Mouse (Mus musculus) MEL (cell line): Measurements from ENCODE around the gene Araf.

Experiments used
- CTCF ChIP-seq, 3 experiments: IDR thresholded peaks in 2 of 3; conservative IDR thresholded peaks in 1 of 3; 2 replicates each; pipeline ENCODE4 v1.5.1; 2011 to 2012; ENCODE audit warnings: low read length in 3 of 3, low read depth in 2 of 3, mild to moderate bottlenecking in 2 of 3, improper control_type of control experiment in 1 of 3, inconsistent platforms in 1 of 3, mixed read lengths in 1 of 3, moderate library complexity in 1 of 3; ENCODE audit not compliant: control insufficient read depth in 1 of 3, insufficient read depth in 1 of 3, poor library complexity in 1 of 3, severe bottlenecking in 1 of 3
- ELF1 ChIP-seq: IDR thresholded peaks from 2 replicates; pipeline ENCODE4 v1.6.1; 2014; ENCODE audit warnings: low read depth, mild to moderate bottlenecking, inconsistent platforms, low read length, improper control_type of control experiment, moderate library complexity
- EP300 ChIP-seq, 2 experiments: IDR thresholded peaks; 2 replicates each; pipeline ENCODE4 v1.6.1; 2011; ENCODE audit warnings: improper control_type of control experiment in 2 of 2, low read length in 2 of 2, low read depth in 1 of 2, mild to moderate bottlenecking in 1 of 2
- POLR2A ChIP-seq, 2 experiments: IDR thresholded peaks; 2 replicates each; pipeline ENCODE4 v1.6.1; 2011 to 2012; ENCODE audit warnings: low read length in 2 of 2, mild to moderate bottlenecking in 2 of 2, control low read depth in 1 of 2, improper control_type of control experiment in 1 of 2, low read depth in 1 of 2, moderate library complexity in 1 of 2; ENCODE audit not compliant: control insufficient read depth in 1 of 2, insufficient read depth in 1 of 2, poor library complexity in 1 of 2
- RAD21 ChIP-seq: IDR thresholded peaks from 2 replicates; pipeline ENCODE4 v1.6.1; 2011; ENCODE audit warnings: mild to moderate bottlenecking, low read depth, low read length, improper control_type of control experiment

GRCm38 (mm10) chrX:20875241-20875640 lies 77.6 kb downstream of the Araf start:
- no peak for TF ChIP-seq POLR2A (IDR thresholded peaks at IDR 0.05; ENCODE audit: control insufficient read depth in 1 of 2, insufficient read depth in 1 of 2, low read depth in 1 of 2, low read length in 2 of 2, poor library complexity in 1 of 2)
- no peak for TF ChIP-seq CTCF (IDR thresholded peaks at IDR 0.05 in 2 of 3, conservative IDR thresholded peaks at IDR 0.05 in 1 of 3; ENCODE audit: control insufficient read depth in 1 of 3, insufficient read depth in 1 of 3, low read depth in 2 of 3, low read length in 3 of 3, poor library complexity in 1 of 3, severe bottlenecking in 1 of 3)
- TF ChIP-seq EP300 (IDR thresholded peaks at IDR 0.05; ENCODE audit: low read depth in 1 of 2, low read length in 2 of 2), result no peak
- TF ChIP-seq RAD21, result no peak
- no peak for TF ChIP-seq ELF1
